ENCODE assay signal across 26 mouse cellular contexts in the genomic region with DNA sequence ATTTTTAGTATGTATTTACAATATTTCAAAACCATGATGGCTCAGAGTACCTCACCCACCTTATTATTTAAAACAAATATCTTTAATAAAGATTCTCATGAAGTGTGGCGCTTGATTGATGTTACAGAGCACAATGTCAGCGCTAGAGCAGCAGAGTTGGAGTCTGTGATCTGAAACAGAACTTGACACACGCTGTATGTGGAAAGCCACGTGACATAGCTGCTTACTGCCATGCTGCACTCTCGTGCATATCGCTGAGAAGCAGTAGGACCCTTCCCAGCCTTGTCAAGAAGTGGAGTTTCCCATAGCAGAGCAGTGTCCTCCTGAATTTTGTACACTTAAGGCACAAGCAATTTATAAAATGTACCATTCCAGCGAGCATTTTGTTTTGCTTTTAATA.
DNase-seq lines count a peak whose midpoint lies in the region; ATAC-seq and TF ChIP-seq lines count a peak whose summit lies in the region.
"Had no signal": no experiment of that assay in that cellular context is flagged by ENCODE, and none has a peak within 500 bp of the region (broad histone marks: within the 10 kb centered on the region; RNA-seq: fewer than 3 reads in every experiment).

No protein-coding gene starts in this region.

- no peaks in the 10 kb centered on the region for H3K27me3 ChIP-seq in forebrain, embryonic 14.5 days (replicated peaks; ENCODE audit: control insufficient read depth, insufficient read depth, low read length)
- peaks cover 11% of the 10 kb centered on the region; the same call in 1 of the 2 replicates for H3K27me3 ChIP-seq in forebrain, embryonic 10.5 days (ENCODE audit: poor library complexity, severe bottlenecking)
- no peaks in the 10 kb centered on the region for H3K27me3 ChIP-seq in neural tube, embryonic 14.5 days (ENCODE audit: control insufficient read depth, insufficient read depth, low read length)
- no peaks in the 10 kb centered on the region for H3K27me3 ChIP-seq in neural tube, embryonic 15.5 days (replicated peaks)
- H3K27me3 ChIP-seq: embryonic facial prominence, embryonic 12.5 days; embryonic facial prominence, embryonic 15.5 days; heart, embryonic 12.5 days; Patski had no signal

- 79% methylated on average over 7 of the region's 7 CpGs for WGBS in forebrain, embryonic 14.5 days
- 88% methylated on average over 7 of the region's 7 CpGs for WGBS in forebrain, embryonic 10.5 days
- WGBS in neural tube, embryonic 14.5 days: 57% methylated on average over 7 of the region's 7 CpGs
- WGBS in neural tube, embryonic 15.5 days: 44% methylated on average over 7 of the region's 7 CpGs

- H3K9ac ChIP-seq in forebrain, embryonic 14.5 days (ENCODE audit: low read length): no peak overlapping the region
- H3K9ac ChIP-seq in neural tube, embryonic 14.5 days (replicated peaks; ENCODE audit: low read depth, low read length): no peak overlapping the region
- H3K9ac ChIP-seq in neural tube, embryonic 15.5 days (replicated peaks): no peak overlapping the region
- H3K9ac ChIP-seq: embryonic facial prominence, embryonic 12.5 days; embryonic facial prominence, embryonic 15.5 days; forebrain, embryonic 13.5 days; heart, embryonic 12.5 days; heart, embryonic 15.5 days had no signal

- peak; percentile 11 for DNase-seq in forebrain, embryonic 14.5 days (ENCODE audit: low spot score)
- DNase-seq in forebrain, embryonic 10.5 days (ENCODE audit: extremely low spot score, low spot score): no peak
- peak; percentile 29 for DNase-seq in heart, adult 11 months
- no peak for DNase-seq in heart, postnatal 14 days
- no peak for DNase-seq in layer of hippocampus, adult 2 months (ENCODE audit: low spot score in 2 of 2)
- DNase-seq in layer of hippocampus, postnatal 10 days (ENCODE audit: low spot score in 2 of 2): no peak
- DNase-seq: adrenal gland, postnatal 10 days; cerebellum, adult 11 months; cerebellum, adult 2 months; cerebellum, adult 9-11 months; cerebellum, postnatal 25 days; gastrocnemius, adult 2 months; gastrocnemius, postnatal 14 days; heart, adult 18-20 months; heart, postnatal 10 days; heart, postnatal 4 days had no signal

- H3K4me3 ChIP-seq in forebrain, embryonic 14.5 days (ENCODE audit: low read depth, low read length): no peak overlapping the region
- no peak overlapping the region for H3K4me3 ChIP-seq in forebrain, embryonic 10.5 days
- no peak overlapping the region for H3K4me3 ChIP-seq in layer of hippocampus, adult 2 months
- H3K4me3 ChIP-seq in neural tube, embryonic 14.5 days (ENCODE audit: low read depth, low read length): no peak overlapping the region
- no peak overlapping the region for H3K4me3 ChIP-seq in neural tube, embryonic 15.5 days (replicated peaks)
- H3K4me3 ChIP-seq: embryonic facial prominence, embryonic 12.5 days; embryonic facial prominence, embryonic 15.5 days; forebrain, embryonic 13.5 days; gastrocnemius, adult 2 months; heart, embryonic 12.5 days; heart, embryonic 15.5 days had no signal

- H3K4me2 ChIP-seq in forebrain, embryonic 14.5 days (ENCODE audit: low read length): no peak overlapping the region
- H3K4me2 ChIP-seq in neural tube, embryonic 14.5 days (ENCODE audit: low read depth, low read length): no peak overlapping the region
- H3K4me2 ChIP-seq in neural tube, embryonic 15.5 days: no peak overlapping the region
- H3K4me2 ChIP-seq: embryonic facial prominence, embryonic 12.5 days; embryonic facial prominence, embryonic 15.5 days; forebrain, embryonic 13.5 days; heart, embryonic 12.5 days; heart, embryonic 15.5 days had no signal

- intact Hi-C loops in heart, postnatal 14 days (cut with DNase I): no loop called here

- H3K36me3 ChIP-seq in forebrain, embryonic 14.5 days (ENCODE audit: control insufficient read depth, insufficient read depth, low read length): no peaks in the 10 kb centered on the region
- H3K36me3 ChIP-seq in forebrain, embryonic 10.5 days (replicated peaks): no peaks in the 10 kb centered on the region
- no peaks in the 10 kb centered on the region for H3K36me3 ChIP-seq in neural tube, embryonic 14.5 days (ENCODE audit: control insufficient read depth, insufficient read depth, low read length)
- no peaks in the 10 kb centered on the region for H3K36me3 ChIP-seq in neural tube, embryonic 15.5 days
- H3K36me3 ChIP-seq: embryonic facial prominence, embryonic 12.5 days; embryonic facial prominence, embryonic 15.5 days; G1E; heart, embryonic 12.5 days; heart, embryonic 15.5 days had no signal

- no peaks in the 10 kb centered on the region for H3K9me3 ChIP-seq in forebrain, embryonic 14.5 days (replicated peaks; ENCODE audit: control insufficient read depth, low read length)
- no peaks in the 10 kb centered on the region for H3K9me3 ChIP-seq in forebrain, embryonic 10.5 days
- no peaks in the 10 kb centered on the region for H3K9me3 ChIP-seq in neural tube, embryonic 14.5 days (ENCODE audit: control insufficient read depth, low read length)
- H3K9me3 ChIP-seq in neural tube, embryonic 15.5 days (replicated peaks): no peaks in the 10 kb centered on the region
- H3K9me3 ChIP-seq: embryonic facial prominence, embryonic 12.5 days; embryonic facial prominence, embryonic 15.5 days; forebrain, embryonic 13.5 days; G1E; heart, embryonic 12.5 days; heart, embryonic 15.5 days had no signal

- H3K4me1 ChIP-seq in forebrain, embryonic 14.5 days (ENCODE audit: control insufficient read depth, insufficient read depth, low read length): no peaks in the 10 kb centered on the region
- peaks cover 13% of the 10 kb centered on the region; the same call in 1 of the 2 replicates for H3K4me1 ChIP-seq in forebrain, embryonic 10.5 days
- H3K4me1 ChIP-seq in neural tube, embryonic 14.5 days (ENCODE audit: control insufficient read depth, insufficient read depth, low read length): no peaks in the 10 kb centered on the region
- H3K4me1 ChIP-seq in neural tube, embryonic 15.5 days: 0 out of 2 replicates have a peak, but pooled peaks cover 3% of the 10 kb centered on the region
- H3K4me1 ChIP-seq: embryonic facial prominence, embryonic 12.5 days; embryonic facial prominence, embryonic 15.5 days; forebrain, embryonic 13.5 days; heart, embryonic 15.5 days had no signal

- TF ChIP-seq CTCF in layer of hippocampus, adult 2 months (conservative IDR thresholded peaks at IDR 0.05): no peak

- ATAC-seq in forebrain, embryonic 14.5 days: peak; percentile 40; the same call in 1 of the 2 replicates
- 0 out of 2 replicates have a peak, but pooled peaks have one; percentile 58 for ATAC-seq in neural tube, embryonic 14.5 days (ENCODE audit: low read depth)
- ATAC-seq in neural tube, embryonic 15.5 days (ENCODE audit: low FRiP score): no peak
- ATAC-seq: forebrain, embryonic 13.5 days; intestine, postnatal 0 days; Patski had no signal

- H3K27ac ChIP-seq in forebrain, embryonic 14.5 days (ENCODE audit: low read depth, low read length): no peak overlapping the region
- no peak overlapping the region for H3K27ac ChIP-seq in forebrain, embryonic 10.5 days
- H3K27ac ChIP-seq in layer of hippocampus, adult 2 months: peak overlapping the region; percentile 72; the same call in 1 of the 2 replicates
- H3K27ac ChIP-seq in neural tube, embryonic 14.5 days (ENCODE audit: low read depth, low read length): no peak overlapping the region
- H3K27ac ChIP-seq in neural tube, embryonic 15.5 days (replicated peaks): no peak overlapping the region
- H3K27ac ChIP-seq: embryonic facial prominence, embryonic 12.5 days; embryonic facial prominence, embryonic 15.5 days; forebrain, embryonic 13.5 days; gastrocnemius, adult 2 months; heart, embryonic 15.5 days had no signal

Comparison
In these comparisons a context has a peak if more than half of its experiments do, and no peak if none do; other contexts are left out.
1. DNase-seq: peak in forebrain, embryonic 14.5 days (single experiment) and heart, adult 11 months (single experiment); none in forebrain, embryonic 10.5 days (single experiment), heart, postnatal 14 days (0 of 2), layer of hippocampus, adult 2 months (0 of 2) and layer of hippocampus, postnatal 10 days (0 of 2).